Mouse (Mus musculus): ENCODE results near the gene Tnfrsf9. TPM values are rescaled to one million over a fixed set of nuclear protein-coding genes. Genes with fewer than 3 reads are reported as not detected.
"Not testable (repeated sequence)": the region's sequence is repeated elsewhere in the genome, so short reads cannot be mapped to it uniquely, and the experiment has no call there.

Tnfrsf9 gene
- polyA plus RNA-seq, 1 experiment, result not detected

DNA sequence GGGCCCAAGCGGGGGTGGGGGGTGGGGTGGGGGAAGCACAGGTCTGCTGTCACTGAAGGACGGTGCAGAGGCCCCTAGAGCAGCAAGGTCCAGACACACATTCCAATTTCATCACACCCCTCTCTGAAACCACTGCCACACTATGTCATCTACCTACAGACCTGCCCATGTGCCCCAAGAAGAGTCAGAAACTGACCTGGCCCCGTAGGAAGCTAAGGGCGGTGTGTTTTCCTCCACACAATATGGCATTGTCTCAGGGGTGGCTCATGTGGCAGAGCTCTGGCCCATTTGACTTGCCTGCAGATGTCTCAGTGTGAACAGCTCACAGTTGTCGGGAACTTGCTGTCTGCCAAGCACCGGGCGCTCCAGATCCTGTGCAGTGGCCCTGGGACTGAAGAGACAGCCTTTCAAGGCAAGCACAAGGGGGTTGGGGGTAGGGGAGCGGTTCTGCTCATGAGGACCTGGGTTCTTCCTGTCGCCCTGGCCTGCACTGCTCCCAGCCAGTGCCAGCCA lies 42.2 kb upstream of the Tnfrsf9 start:
- no peak for TF ChIP-seq POLR2A (IDR thresholded peaks at IDR 0.05; ENCODE audit: borderline replicate concordance, low read depth, low read length)
- TF ChIP-seq CTCF (IDR thresholded peaks at IDR 0.05; ENCODE audit: low read depth, low read length), result no peak
- Histone ChIP-seq H3K27ac (ENCODE audit: insufficient read depth, low read depth, low read length) (no peak overlapping the region), H3K4me3 (ENCODE audit: insufficient read depth, low read length) (no peak overlapping the region), H3K4me1 (ENCODE audit: control insufficient read depth, insufficient read depth, low read length) (peaks cover 36% of the 10 kb centered on the region)

DNA sequence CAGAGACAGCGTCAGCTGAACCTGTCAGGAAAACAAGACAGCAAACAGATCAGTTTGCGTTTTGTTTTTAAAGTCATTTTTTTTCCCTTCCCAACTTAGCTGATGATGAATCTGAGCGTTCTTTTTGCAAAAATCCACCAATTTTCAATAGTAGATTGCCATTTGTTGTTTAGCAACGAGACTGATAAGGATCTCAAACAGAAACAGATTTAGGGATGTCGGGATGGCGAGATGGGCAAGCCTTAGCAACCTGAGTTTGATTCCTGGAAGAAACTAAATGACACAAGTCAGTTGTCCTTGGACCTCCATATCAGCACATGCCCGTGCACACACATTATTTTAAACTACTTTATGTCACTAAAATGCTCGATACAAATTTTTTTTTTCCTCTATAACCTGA lies 41.7 kb upstream of the Tnfrsf9 start:
- H3K4me1 ChIP-seq (ENCODE audit: control insufficient read depth, insufficient read depth, low read length), result peaks cover 36% of the 10 kb centered on the region
- H3K27ac ChIP-seq (ENCODE audit: insufficient read depth, low read depth, low read length), result no peak overlapping the region
- no peak overlapping the region for H3K4me3 ChIP-seq (ENCODE audit: insufficient read depth, low read length)
- TF ChIP-seq CTCF (IDR thresholded peaks at IDR 0.05; ENCODE audit: low read depth, low read length) (no peak), POLR2A (IDR thresholded peaks at IDR 0.05; ENCODE audit: borderline replicate concordance, low read depth, low read length) (no peak)

DNA sequence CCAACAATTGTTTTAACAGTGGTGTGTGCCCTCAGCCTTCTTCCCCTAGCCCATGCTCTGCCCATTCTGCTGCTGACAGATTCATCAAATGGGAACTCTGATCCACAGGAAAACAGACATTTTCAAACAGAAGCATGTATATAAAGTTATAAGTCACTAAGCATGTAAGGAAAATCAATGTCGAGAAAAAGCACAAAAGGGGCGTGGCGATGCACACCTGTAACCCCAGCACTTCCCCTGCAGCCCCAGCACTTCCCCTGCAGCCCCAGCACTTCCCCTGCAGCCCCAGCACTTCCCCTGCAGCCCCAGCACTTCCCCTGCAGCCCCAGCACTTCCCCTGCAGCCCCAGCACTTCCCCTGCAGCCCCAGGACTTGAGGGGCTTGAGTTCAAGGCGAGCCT lies 39.9 kb upstream of the Tnfrsf9 start:
- H3K27ac ChIP-seq (ENCODE audit: insufficient read depth, low read depth, low read length), result peak overlapping the region; percentile 50
- H3K4me3 ChIP-seq (ENCODE audit: insufficient read depth, low read length), result not testable (repeated sequence)
- H3K4me1 ChIP-seq (ENCODE audit: control insufficient read depth, insufficient read depth, low read length), result peaks cover 35% of the 10 kb centered on the region

DNA sequence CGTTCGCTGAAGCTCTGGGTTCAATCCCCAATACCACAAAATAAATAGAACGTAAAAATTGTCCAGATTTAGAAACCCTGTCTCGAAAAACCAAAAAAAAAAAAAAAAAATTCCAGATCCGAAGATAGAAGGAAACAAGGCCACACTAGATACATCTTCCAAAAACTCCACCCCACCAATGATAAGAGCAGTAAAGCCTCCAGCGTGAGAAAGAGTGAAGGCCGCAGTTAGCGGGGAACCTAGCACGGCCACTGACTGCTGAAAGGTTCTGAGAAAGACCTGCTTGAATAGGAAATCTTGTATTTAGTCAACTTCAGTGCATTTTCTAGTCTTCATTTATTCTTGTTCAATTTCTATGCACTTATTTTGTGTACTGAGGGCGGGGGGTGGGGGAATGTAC lies 39.0 kb upstream of the Tnfrsf9 start:
- TF ChIP-seq POLR2A (IDR thresholded peaks at IDR 0.05; ENCODE audit: borderline replicate concordance, low read depth, low read length), result no peak
- no peak for TF ChIP-seq CTCF (IDR thresholded peaks at IDR 0.05; ENCODE audit: low read depth, low read length)

DNA sequence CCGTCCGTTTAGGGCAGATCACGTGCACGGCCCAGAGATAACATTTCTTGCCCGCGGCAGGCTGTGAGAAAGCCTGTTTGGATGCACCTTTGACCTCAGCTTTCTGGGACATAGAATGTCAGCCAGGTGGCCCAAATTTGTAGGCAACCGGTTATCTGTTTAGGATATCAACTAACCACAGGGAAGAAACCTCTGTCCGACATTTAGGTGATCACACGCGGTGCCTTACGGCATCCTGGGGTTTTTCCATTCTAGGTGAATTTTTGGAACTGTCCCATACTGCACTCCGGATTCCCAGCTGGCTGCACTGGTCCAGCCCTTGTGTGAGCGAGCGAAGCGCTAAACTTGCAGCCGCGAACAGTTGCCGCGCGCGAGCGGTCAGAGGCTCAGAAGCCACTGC lies 34.7 kb upstream of the Tnfrsf9 start:
- Histone ChIP-seq H3K4me3 (ENCODE audit: insufficient read depth, low read length) (no peak overlapping the region), H3K4me1 (ENCODE audit: control insufficient read depth, insufficient read depth, low read length) (peaks cover 14% of the 10 kb centered on the region), H3K27ac (ENCODE audit: insufficient read depth, low read depth, low read length) (no peak overlapping the region)
- TF ChIP-seq POLR2A (IDR thresholded peaks at IDR 0.05; ENCODE audit: borderline replicate concordance, low read depth, low read length) (no peak), CTCF (IDR thresholded peaks at IDR 0.05; ENCODE audit: low read depth, low read length) (no peak)

More for the DNA sequence above, 39.0 kb upstream of the Tnfrsf9 start:
- no peak overlapping the region for H3K4me3 ChIP-seq (ENCODE audit: insufficient read depth, low read length)
- H3K4me1 ChIP-seq (ENCODE audit: control insufficient read depth, insufficient read depth, low read length), result peaks cover 26% of the 10 kb centered on the region
- no peak overlapping the region for H3K27ac ChIP-seq (ENCODE audit: insufficient read depth, low read depth, low read length)

DNA sequence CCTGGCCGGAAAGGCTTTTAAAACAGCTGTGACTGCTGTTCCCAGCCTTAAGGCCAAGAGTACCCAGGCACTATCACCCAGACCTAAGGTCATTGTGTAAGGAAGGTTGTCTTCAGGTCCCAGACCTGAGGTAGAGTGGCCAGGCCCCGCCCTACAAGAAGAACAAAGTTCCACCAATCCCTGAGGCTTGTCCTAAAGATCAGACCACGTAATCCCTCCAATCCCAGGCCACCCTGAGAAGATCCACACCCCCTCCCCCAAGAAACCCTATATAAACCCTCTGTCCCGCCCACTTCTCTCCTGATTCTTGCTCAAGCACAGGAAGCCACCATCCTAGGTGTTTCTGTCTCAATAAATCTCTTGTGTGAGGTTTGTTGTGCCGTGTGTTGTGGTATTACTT lies 34.0 kb upstream of the Tnfrsf9 start:
- peaks cover 8% of the 10 kb centered on the region for H3K4me1 ChIP-seq (ENCODE audit: control insufficient read depth, insufficient read depth, low read length)
- no peak for TF ChIP-seq POLR2A (IDR thresholded peaks at IDR 0.05; ENCODE audit: borderline replicate concordance, low read depth, low read length)
- H3K4me3 ChIP-seq (ENCODE audit: insufficient read depth, low read length), result no peak overlapping the region
- H3K27ac ChIP-seq (ENCODE audit: insufficient read depth, low read depth, low read length), result no peak overlapping the region

DNA sequence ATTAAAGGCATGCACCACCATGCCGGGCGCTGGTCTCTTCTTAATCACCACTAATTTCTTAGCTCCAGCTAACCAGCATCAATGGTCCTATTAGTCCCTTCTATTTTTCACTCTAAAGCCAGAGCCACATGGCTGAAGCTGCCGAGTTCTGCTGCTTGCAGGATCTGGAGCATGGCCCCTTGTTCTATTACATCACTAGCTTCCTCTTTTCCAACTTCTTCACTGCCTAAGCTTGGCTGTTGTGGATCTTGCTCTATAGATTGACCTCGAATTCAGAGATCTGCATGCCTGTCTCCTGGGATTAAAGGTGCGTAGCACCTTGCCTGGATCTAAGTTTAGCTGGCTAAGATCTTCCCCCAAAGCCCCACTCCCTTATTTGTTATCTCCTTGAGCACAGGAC lies 31.7 kb upstream of the Tnfrsf9 start:
- H3K4me3 ChIP-seq (ENCODE audit: insufficient read depth, low read length), result no peak overlapping the region
- no peak overlapping the region for H3K27ac ChIP-seq (ENCODE audit: insufficient read depth, low read depth, low read length)
- peaks cover 8% of the 10 kb centered on the region for H3K4me1 ChIP-seq (ENCODE audit: control insufficient read depth, insufficient read depth, low read length)
- TF ChIP-seq CTCF (IDR thresholded peaks at IDR 0.05; ENCODE audit: low read depth, low read length) (no peak), POLR2A (IDR thresholded peaks at IDR 0.05; ENCODE audit: borderline replicate concordance, low read depth, low read length) (no peak)

DNA sequence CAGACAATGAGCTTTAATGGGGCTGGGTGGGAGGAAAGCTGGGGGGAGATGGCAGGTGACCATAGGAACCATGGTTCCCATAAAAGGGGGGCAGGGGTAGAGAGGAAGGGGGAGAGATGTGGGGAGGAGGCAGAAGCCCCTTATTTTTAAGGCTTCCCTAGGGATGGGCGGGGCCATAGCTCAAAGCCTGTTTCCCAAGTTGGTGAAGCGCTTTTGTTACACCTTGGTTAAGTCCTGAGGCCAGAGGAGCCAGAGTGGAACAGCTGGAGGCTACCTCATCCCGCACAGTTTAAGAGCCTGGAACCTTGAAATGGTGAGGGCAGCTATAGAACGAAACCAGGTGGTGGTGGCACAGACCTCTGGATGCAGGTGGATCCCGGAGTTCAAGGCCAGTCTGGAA lies 26.5 kb upstream of the Tnfrsf9 start:
- Histone ChIP-seq H3K27ac (ENCODE audit: insufficient read depth, low read depth, low read length) (no peak overlapping the region), H3K4me3 (ENCODE audit: insufficient read depth, low read length) (no peak overlapping the region), H3K4me1 (ENCODE audit: control insufficient read depth, insufficient read depth, low read length) (peaks cover 8% of the 10 kb centered on the region)
- no peak for TF ChIP-seq POLR2A (IDR thresholded peaks at IDR 0.05; ENCODE audit: borderline replicate concordance, low read depth, low read length)
- TF ChIP-seq CTCF (IDR thresholded peaks at IDR 0.05; ENCODE audit: low read depth, low read length), result no peak

DNA sequence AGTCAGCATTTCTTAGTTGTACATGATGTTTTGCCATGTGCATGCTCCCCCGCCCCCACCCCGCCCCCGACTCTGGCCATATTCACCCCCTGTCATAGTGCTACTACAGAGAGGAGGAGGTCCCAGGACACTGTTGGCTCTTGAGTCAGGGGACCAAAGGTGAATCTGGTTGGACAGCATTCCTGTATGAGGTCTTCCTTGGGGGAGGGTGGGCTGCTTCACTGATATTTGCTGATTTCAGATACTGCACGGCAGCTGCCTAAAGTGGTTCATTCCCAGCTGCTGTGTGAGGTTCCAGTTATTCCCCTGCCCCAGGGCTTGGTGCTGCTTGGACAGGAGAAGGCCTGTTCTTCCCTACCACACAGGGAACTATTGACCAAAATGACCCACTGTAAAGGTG lies 25.9 kb upstream of the Tnfrsf9 start:
- TF ChIP-seq POLR2A (IDR thresholded peaks at IDR 0.05; ENCODE audit: borderline replicate concordance, low read depth, low read length), result no peak
- no peak for TF ChIP-seq CTCF (IDR thresholded peaks at IDR 0.05; ENCODE audit: low read depth, low read length)
- Histone ChIP-seq H3K4me3 (ENCODE audit: insufficient read depth, low read length) (no peak overlapping the region), H3K27ac (ENCODE audit: insufficient read depth, low read depth, low read length) (no peak overlapping the region), H3K4me1 (ENCODE audit: control insufficient read depth, insufficient read depth, low read length) (peaks cover 8% of the 10 kb centered on the region)

DNA sequence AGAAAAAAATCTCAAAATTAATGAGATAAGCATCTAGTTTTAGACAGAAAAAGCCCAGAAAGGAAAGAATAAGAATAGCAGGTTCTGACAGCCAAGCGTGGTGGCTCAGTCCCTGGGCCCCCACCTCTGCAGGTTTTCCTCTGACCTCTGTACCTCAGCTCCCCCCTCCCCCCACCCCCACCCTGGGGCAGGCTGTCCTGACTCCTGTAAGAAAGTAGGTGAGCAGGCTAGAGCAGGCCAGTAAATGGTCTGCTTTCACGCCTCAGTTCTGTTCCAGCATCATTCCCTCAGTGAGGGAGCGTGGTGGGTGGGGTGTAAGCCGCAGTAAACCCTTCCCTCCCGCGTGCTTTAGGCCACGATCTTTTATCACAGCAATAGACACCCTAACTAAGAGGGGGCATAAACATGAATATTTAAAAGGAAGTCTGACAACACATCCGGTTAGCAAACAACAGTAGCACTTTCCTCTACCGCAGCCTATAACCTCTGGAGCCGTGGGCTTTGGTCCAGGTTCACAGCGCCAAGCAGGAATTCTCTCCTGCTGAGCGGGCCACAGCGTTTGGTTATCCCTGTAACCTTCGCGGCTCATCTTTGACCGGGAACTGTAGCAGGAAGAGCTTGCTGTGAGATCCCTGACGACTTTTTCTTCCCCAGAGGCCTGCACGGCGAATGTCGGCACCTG lies 24.9 kb upstream of the Tnfrsf9 start:
- H3K4me1 ChIP-seq (ENCODE audit: control insufficient read depth, insufficient read depth, low read length), result peaks cover 8% of the 10 kb centered on the region
- no peak overlapping the region for H3K27ac ChIP-seq (ENCODE audit: insufficient read depth, low read depth, low read length)
- H3K4me3 ChIP-seq (ENCODE audit: insufficient read depth, low read length), result no peak overlapping the region
- TF ChIP-seq CTCF (IDR thresholded peaks at IDR 0.05; ENCODE audit: low read depth, low read length), result no peak
- TF ChIP-seq POLR2A (IDR thresholded peaks at IDR 0.05; ENCODE audit: borderline replicate concordance, low read depth, low read length), result no peak

DNA sequence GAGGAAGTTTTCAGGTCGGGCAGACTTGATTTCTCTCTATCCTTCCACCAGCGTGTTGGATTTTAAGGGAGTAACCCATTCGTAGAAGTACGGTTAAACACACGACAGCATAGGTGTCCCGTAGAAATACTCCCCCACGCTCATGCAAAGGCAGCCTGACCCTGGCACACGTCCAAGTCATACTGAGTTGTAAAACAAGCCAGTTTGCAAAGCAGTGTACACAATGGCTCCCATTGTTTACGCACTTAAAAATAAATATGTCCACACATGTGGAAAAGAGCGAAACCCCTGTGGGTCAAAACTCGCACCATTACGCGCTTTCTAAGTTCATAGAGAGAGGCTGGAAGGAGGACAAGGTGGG lies 24.4 kb upstream of the Tnfrsf9 start:
- Histone ChIP-seq H3K4me1 (ENCODE audit: control insufficient read depth, insufficient read depth, low read length) (peaks cover 8% of the 10 kb centered on the region), H3K4me3 (ENCODE audit: insufficient read depth, low read length) (no peak overlapping the region), H3K27ac (ENCODE audit: insufficient read depth, low read depth, low read length) (no peak overlapping the region)
- TF ChIP-seq POLR2A (IDR thresholded peaks at IDR 0.05; ENCODE audit: borderline replicate concordance, low read depth, low read length) (no peak), CTCF (IDR thresholded peaks at IDR 0.05; ENCODE audit: low read depth, low read length) (no peak)

All from bone marrow macrophage, adult 2 months (primary cell).